ENCODE assay signal across 21 mouse cellular contexts in genomic region chr5:126034846-126035245, GRCm38 (mm10).
"Had no signal": no experiment of that assay in that cellular context is flagged by ENCODE, and none has a peak within 500 bp of the region (broad histone marks: within the 10 kb centered on the region; RNA-seq: fewer than 3 reads in every experiment).

No protein-coding gene starts in this region.

- H3K27me3 ChIP-seq: intestine, embryonic 15.5 days; kidney, embryonic 15.5 days; limb, embryonic 13.5 days; liver, embryonic 12.5 days; liver, embryonic 15.5 days; lung, embryonic 15.5 days; midbrain, embryonic 13.5 days; neural tube, embryonic 12.5 days; neural tube, embryonic 15.5 days had no signal

- H3K4me2 ChIP-seq: intestine, embryonic 15.5 days; kidney, embryonic 15.5 days; limb, embryonic 13.5 days; liver, embryonic 12.5 days; liver, embryonic 15.5 days; lung, embryonic 15.5 days; midbrain, embryonic 13.5 days; neural tube, embryonic 12.5 days; neural tube, embryonic 15.5 days had no signal

- ATAC-seq: intestine, embryonic 15.5 days; liver, embryonic 12.5 days; midbrain, embryonic 13.5 days had no signal

- DNase-seq: kidney, adult 11 months; kidney, adult 8-10 months; kidney, postnatal 10 days; kidney, postnatal 36 days; layer of hippocampus, postnatal 36 days; liver; lung, adult 18-20 months; lung, postnatal 10 days; lung, postnatal 4 days; thymus, adult 18-20 months; thymus, postnatal 4 days had no signal

- H3K9me3 ChIP-seq: intestine, embryonic 15.5 days; kidney, embryonic 15.5 days; limb, embryonic 10.5 days; liver, embryonic 15.5 days; lung, embryonic 15.5 days; neural tube, embryonic 12.5 days; neural tube, embryonic 15.5 days had no signal

- H3K4me3 ChIP-seq: intestine, embryonic 15.5 days; kidney, embryonic 15.5 days; limb, embryonic 10.5 days; limb, embryonic 13.5 days; liver, embryonic 12.5 days; liver, embryonic 15.5 days; lung, embryonic 15.5 days; midbrain, embryonic 13.5 days; neural tube, embryonic 12.5 days; neural tube, embryonic 15.5 days had no signal

- H3K4me1 ChIP-seq: intestine, embryonic 15.5 days; kidney, embryonic 15.5 days; limb, embryonic 10.5 days; limb, embryonic 13.5 days; liver, embryonic 12.5 days; liver, embryonic 15.5 days; lung, embryonic 15.5 days; neural tube, embryonic 12.5 days; neural tube, embryonic 15.5 days had no signal

- H3K9ac ChIP-seq: intestine, embryonic 15.5 days; kidney, embryonic 15.5 days; limb, embryonic 13.5 days; liver, embryonic 12.5 days; liver, embryonic 15.5 days; lung, embryonic 15.5 days; midbrain, embryonic 13.5 days; neural tube, embryonic 12.5 days; neural tube, embryonic 15.5 days had no signal

- H3K27ac ChIP-seq: intestine, embryonic 15.5 days; kidney, embryonic 15.5 days; limb, embryonic 10.5 days; limb, embryonic 13.5 days; liver, embryonic 12.5 days; liver, embryonic 15.5 days; lung, embryonic 15.5 days; midbrain, embryonic 13.5 days; neural tube, embryonic 12.5 days; neural tube, embryonic 15.5 days had no signal

- H3K36me3 ChIP-seq: intestine, embryonic 15.5 days; kidney, embryonic 15.5 days; limb, embryonic 10.5 days; limb, embryonic 13.5 days; liver, embryonic 12.5 days; liver, embryonic 15.5 days; lung, embryonic 15.5 days; midbrain, embryonic 13.5 days; neural tube, embryonic 12.5 days; neural tube, embryonic 15.5 days had no signal
